Mouse (Mus musculus): ENCODE results near the gene Asb18.

DNA sequence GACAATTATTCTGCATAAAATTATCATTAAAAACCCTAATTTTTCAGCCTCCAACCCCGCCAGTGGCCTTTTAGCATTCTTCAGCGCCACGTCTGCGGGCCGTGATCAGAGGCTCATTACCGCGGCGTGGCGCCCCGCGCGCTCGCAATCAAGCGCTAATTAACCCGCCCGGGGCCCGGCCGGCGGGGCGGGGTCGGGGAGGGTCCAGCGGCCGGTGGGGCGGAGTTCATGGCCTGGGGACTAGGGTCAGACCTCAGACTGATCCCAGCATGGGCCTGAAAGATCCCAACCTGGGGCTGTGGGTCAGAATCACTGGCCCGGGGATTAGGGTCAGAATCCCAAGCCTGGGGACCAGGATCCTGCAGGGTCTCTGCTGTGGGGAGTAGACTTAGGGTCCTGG is 22.2 kb downstream of the Asb18 start:
- TF ChIP-seq CTCF (IDR thresholded peaks at IDR 0.05; ENCODE audit: insufficient read depth, low read depth, low read length) (no peak), POLR2A (IDR thresholded peaks at IDR 0.05; ENCODE audit: insufficient read depth, low read depth, low read length) (no peak)

Data from olfactory bulb, adult 2 months (tissue).